Mouse (Mus musculus) hindbrain, postnatal 0 days (tissue): ENCODE results near the gene Gprc5a. TPM values are rescaled to one million over a fixed set of nuclear protein-coding genes. Genes with fewer than 3 reads are reported as not detected.

Experiments
- ATAC-seq: fragments of 200-750 bp; cut with Nextera tagmentation; 2 replicates; pipeline ENCODE4 v1.8.0; 2017; ENCODE audit warnings: mild to moderate bottlenecking, moderate TSS enrichment, moderate library complexity
- DNase-seq: peaks from one replicate; pipeline ENCODE4 v3.0.0-alpha.2; 2015; ENCODE audit warnings: low spot score
- H3K27ac ChIP-seq: fragments of 300-500 bp; sonication (generic); 2 replicates; pipeline ENCODE4 v1.5.1; 2014; ENCODE audit warnings: mild to moderate bottlenecking
- H3K27me3 ChIP-seq: fragments of 300-500 bp; sonication (generic); 2 replicates; pipeline ENCODE4 v1.6.1; 2014; ENCODE audit warnings: low read length, mixed read lengths; ENCODE audit not compliant: insufficient read depth
- H3K36me3 ChIP-seq: fragments of 300-500 bp; sonication (generic); 2 replicates; pipeline ENCODE4 v1.6.1; 2014; ENCODE audit warnings: low read length, mixed read lengths; ENCODE audit not compliant: insufficient read depth
- H3K4me1 ChIP-seq: fragments of 300-500 bp; sonication (generic); 2 replicates; pipeline ENCODE4 v1.6.1; 2014; ENCODE audit warnings: antibody characterized with exemption, low read length, mixed read lengths; ENCODE audit not compliant: insufficient read depth
- H3K4me2 ChIP-seq: fragments of 300-500 bp; sonication (generic); 2 replicates; pipeline ENCODE4 v1.6.1; 2014; ENCODE audit warnings: low read depth, mild to moderate bottlenecking, low read length, moderate library complexity, mixed read lengths
- H3K4me3 ChIP-seq: fragments of 300-500 bp; sonication (generic); 2 replicates; pipeline ENCODE4 v1.5.1; 2014; ENCODE audit warnings: low read length
- H3K9ac ChIP-seq: fragments of 300-500 bp; sonication (generic); replicated peaks from 2 replicates; pipeline ENCODE4 v1.6.1; 2014; ENCODE audit warnings: mild to moderate bottlenecking, low read length, moderate library complexity, mixed read lengths
- H3K9me3 ChIP-seq: fragments of 300-500 bp; sonication (generic); 2 replicates; pipeline ENCODE4 v1.6.1; 2016; ENCODE audit warnings: low read length, mixed read lengths
- CTCF ChIP-seq: IDR thresholded peaks from 2 replicates; pipeline ENCODE4 v1.5.1; 2016; ENCODE audit warnings: antibody characterized with exemption, control low read depth, low read depth
- WGBS: fragments of 180-500 bp; shearing (Covaris S2); extraction: QIAGEN DNeasy Blood & Tissue Kit; methylation state at CpG from one replicate; pipeline ENCODE4 v1.1.7; 2014; 5-methylcytosine and 5-hydroxymethylcytosine counted together
- polyA plus RNA-seq: library from polyadenylated mRNA; unstranded; fragments of >200 nt; fragmentation: Nextera tagmentation; extraction: Ambion mirVana; gene quantifications from 2 replicates; pipeline ENCODE4 v1.2.1, GENCODE M21; 2015
- total RNA-seq: library from RNA; depleted of rRNA; stranded (reverse); fragments of >200 nt; gene quantifications from 2 replicates; pipeline ENCODE4 v1.2.3, GENCODE M21; 2014

Gene Gprc5a
- total and polyA plus RNA-seq, 2 experiments from 2014 or later = 0.30 to 0.63 TPM

GRCm38 (mm10) chr6:135069856-135070255 lies 4.4 kb downstream of the Gprc5a start:
- Histone ChIP-seq H3K36me3 (no peaks in the 10 kb centered on the region), H3K4me1 (no peaks in the 10 kb centered on the region), H3K4me3 (no peak overlapping the region), H3K9ac (no peak overlapping the region), H3K27ac (no peak overlapping the region), H3K4me2 (no peak overlapping the region), H3K9me3 (no peaks in the 10 kb centered on the region), H3K27me3 (no peaks in the 10 kb centered on the region)
- 53% methylated on average over 6 of the region's 6 CpGs for WGBS
- DNase-seq (no peak), ATAC-seq (no peak)
- no peak for TF ChIP-seq CTCF

GRCm38 (mm10) chr6:135070347-135070746 lies 4.9 kb downstream of the Gprc5a start:
- TF ChIP-seq CTCF = no peak

GRCm38 (mm10) chr6:135074405-135074947 lies 9.0 kb downstream of the Gprc5a start:
- Histone ChIP-seq H3K9me3 (no peaks in the 10 kb centered on the region), H3K4me2 (no peak overlapping the region), H3K4me1 (no peaks in the 10 kb centered on the region), H3K27me3 (no peaks in the 10 kb centered on the region), H3K27ac (no peak overlapping the region), H3K36me3 (no peaks in the 10 kb centered on the region), H3K9ac (no peak overlapping the region), H3K4me3 (no peak overlapping the region)
- 79% methylated on average over 6 of the region's 6 CpGs for WGBS
- ATAC-seq = no peak
- no peak for TF ChIP-seq CTCF
- no peak for DNase-seq

More at GRCm38 (mm10) chr6:135070347-135070746, 4.9 kb downstream of the Gprc5a start:
- Histone ChIP-seq H3K36me3 (no peaks in the 10 kb centered on the region), H3K4me2 (no peak overlapping the region), H3K4me1 (no peaks in the 10 kb centered on the region), H3K27me3 (no peaks in the 10 kb centered on the region), H3K9me3 (no peaks in the 10 kb centered on the region), H3K27ac (no peak overlapping the region), H3K4me3 (no peak overlapping the region), H3K9ac (no peak overlapping the region)
- WGBS = 75% methylated on average over 2 of the region's 2 CpGs
- DNase-seq = no peak
- no peak for ATAC-seq

- Histone ChIP-seq H3K9ac (no peak overlapping the region), H3K27me3 (no peaks in the 10 kb centered on the region)
- ATAC-seq = no peak
Observed at GRCm38 (mm10) chr6:135076202-135076601, 10.8 kb downstream of the Gprc5a start.

GRCm38 (mm10) chr6:135078420-135078819 lies 13.0 kb downstream of the Gprc5a start:
- no peak overlapping the region for H3K9ac ChIP-seq
- no peak for TF ChIP-seq CTCF
- no peak overlapping the region for H3K4me3 ChIP-seq
- H3K36me3 ChIP-seq = no peaks in the 10 kb centered on the region
- H3K4me1 ChIP-seq = no peaks in the 10 kb centered on the region
- H3K4me2 ChIP-seq = no peak overlapping the region
- H3K27me3 ChIP-seq = no peaks in the 10 kb centered on the region
- no peak overlapping the region for H3K27ac ChIP-seq
- WGBS = 55% methylated on average over 12 of the region's 12 CpGs
- DNase-seq (no peak), ATAC-seq (no peak)
- no peaks in the 10 kb centered on the region for H3K9me3 ChIP-seq

More at GRCm38 (mm10) chr6:135076202-135076601, 10.8 kb downstream of the Gprc5a start:
- H3K4me3 ChIP-seq = no peak overlapping the region
- H3K4me1 ChIP-seq = no peaks in the 10 kb centered on the region
- 21% methylated on average over 3 of the region's 3 CpGs for WGBS
- H3K36me3 ChIP-seq = no peaks in the 10 kb centered on the region
- H3K4me2 ChIP-seq = no peak overlapping the region
- TF ChIP-seq CTCF = no peak
- no peak overlapping the region for H3K27ac ChIP-seq
- H3K9me3 ChIP-seq = no peaks in the 10 kb centered on the region
- no peak for DNase-seq

- no peak for DNase-seq
- no peaks in the 10 kb centered on the region for H3K4me1 ChIP-seq
- no peak overlapping the region for H3K4me3 ChIP-seq
- no peak overlapping the region for H3K27ac ChIP-seq
- no peaks in the 10 kb centered on the region for H3K27me3 ChIP-seq
- H3K4me2 ChIP-seq = no peak overlapping the region
- H3K9ac ChIP-seq = no peak overlapping the region
- no peaks in the 10 kb centered on the region for H3K9me3 ChIP-seq
- ATAC-seq = no peak
- TF ChIP-seq CTCF = no peak
- WGBS = 77% methylated on average over 10 of the region's 10 CpGs
- H3K36me3 ChIP-seq = no peaks in the 10 kb centered on the region
Observed at GRCm38 (mm10) chr6:135083991-135084502, 18.6 kb downstream of the Gprc5a start.

- no peak for DNase-seq
- Histone ChIP-seq H3K36me3 (no peaks in the 10 kb centered on the region), H3K4me2 (no peak overlapping the region), H3K27me3 (no peaks in the 10 kb centered on the region), H3K4me3 (no peak overlapping the region), H3K27ac (no peak overlapping the region), H3K4me1 (no peaks in the 10 kb centered on the region), H3K9me3 (no peaks in the 10 kb centered on the region), H3K9ac (no peak overlapping the region)
- 90% methylated on average over 1 of the region's 1 CpGs for WGBS
- ATAC-seq = no peak
- no peak for TF ChIP-seq CTCF
Observed at GRCm38 (mm10) chr6:135085703-135086102, 20.3 kb downstream of the Gprc5a start.
